Mouse (Mus musculus): ENCODE results near the gene Skap1.

GRCm38 (mm10) chr11:96686713-96687280 lies 222.4 kb downstream of the Skap1 start:
- no peak for TF ChIP-seq CTCF (IDR thresholded peaks at IDR 0.05; ENCODE audit: low read depth)
- TF ChIP-seq EP300 (IDR thresholded peaks at IDR 0.05; ENCODE audit: low read depth), result no peak

Measured in heart, postnatal 0 days (tissue).